Mouse (Mus musculus): ENCODE measurements at regions not wholly inside any gene's neighbourhood (a gene's known extent, or its start where the extent isn't known, plus 50 kb on each side); places are given as distances from the start of the nearest gene placed in this dataset.

GRCm38 (mm10) chr4:124317042-124317441 lies 293.6 kb downstream of the 3100002H09Rik start:
- peak; percentile 71 for DNase-seq

- peak; percentile 67 for DNase-seq
Observed at GRCm38 (mm10) chr4:124311657-124312056, 298.9 kb downstream of the 3100002H09Rik start.

- peak; percentile 70 for DNase-seq
Observed at GRCm38 (mm10) chr4:124310594-124310993, 300.0 kb downstream of the 3100002H09Rik start.

GRCm38 (mm10) chr4:124305871-124306555 lies 304.6 kb downstream of the 3100002H09Rik start:
- peak; percentile 69 for DNase-seq

- no peak for DNase-seq
Observed at GRCm38 (mm10) chr4:124302950-124303349, 307.7 kb downstream of the 3100002H09Rik start.

GRCm38 (mm10) chr4:124298667-124299437 lies 311.8 kb downstream of the 3100002H09Rik start:
- peak; percentile 85 for DNase-seq

- peak; percentile 59 for DNase-seq
Observed at GRCm38 (mm10) chr4:124292254-124292653, 318.3 kb downstream of the 3100002H09Rik start.

GRCm38 (mm10) chr4:124291767-124292166 lies 318.8 kb downstream of the 3100002H09Rik start:
- DNase-seq: no peak

GRCm38 (mm10) chr4:124287471-124287870 lies 323.1 kb downstream of the 3100002H09Rik start:
- no peak for DNase-seq

- no peak for DNase-seq
Observed at GRCm38 (mm10) chr4:124278681-124279080, 331.9 kb downstream of the 3100002H09Rik start.

- DNase-seq: no peak
Observed at GRCm38 (mm10) chr4:124277456-124278181, 333.0 kb downstream of the 3100002H09Rik start.

- DNase-seq: no peak
Observed at GRCm38 (mm10) chr4:124276741-124277455, 333.7 kb downstream of the 3100002H09Rik start.

- peak; percentile 92 for DNase-seq
Observed at GRCm38 (mm10) chr4:124272002-124272401, 338.6 kb downstream of the 3100002H09Rik start.

- no peak for DNase-seq
Observed at GRCm38 (mm10) chr4:124268404-124268803, 342.2 kb downstream of the 3100002H09Rik start.

- no peak for DNase-seq
Observed at GRCm38 (mm10) chr4:124266573-124266972, 344.0 kb downstream of the 3100002H09Rik start.

GRCm38 (mm10) chr4:124265527-124265926 lies 345.1 kb downstream of the 3100002H09Rik start:
- no peak for DNase-seq

- no peak for DNase-seq
Observed at GRCm38 (mm10) chr4:124257006-124257405, 339.2 kb upstream of the 4930535I16Rik start.

- no peak for DNase-seq
Observed at GRCm38 (mm10) chr4:124256515-124256914, 338.7 kb upstream of the 4930535I16Rik start.

GRCm38 (mm10) chr4:124255183-124255543 lies 337.3 kb upstream of the 4930535I16Rik start:
- no peak for DNase-seq

GRCm38 (mm10) chr4:124254446-124255182 lies 336.8 kb upstream of the 4930535I16Rik start:
- no peak for DNase-seq

- DNase-seq: no peak
Observed at GRCm38 (mm10) chr4:124241600-124241999, 323.8 kb upstream of the 4930535I16Rik start.

- peak; percentile 99 for DNase-seq
Observed at GRCm38 (mm10) chr4:124236476-124236875, 318.7 kb upstream of the 4930535I16Rik start.

Data from heart, adult 11 months (tissue).